Mouse (Mus musculus) kidney, embryonic 16.5 days (tissue): ENCODE data around the gene Mdga1. TPM values are rescaled to one million over a fixed set of nuclear protein-coding genes. Genes with fewer than 3 reads are reported as not detected.

Experiments
- ATAC-seq: fragments of 200-750 bp; cut with Nextera tagmentation; 2 replicates; pipeline ENCODE4 v1.8.0; 2017; ENCODE audit warnings: moderate TSS enrichment; ENCODE audit not compliant: low FRiP score, low TSS enrichment
- H3K27ac ChIP-seq: fragments of 300-500 bp; sonication (generic); 2 replicates; pipeline ENCODE4 v1.5.1; 2014; ENCODE audit warnings: low read length
- H3K27me3 ChIP-seq: fragments of 300-500 bp; sonication (generic); 2 replicates; pipeline ENCODE4 v1.6.1; 2014; ENCODE audit warnings: low read length, control low read depth, mixed read lengths; ENCODE audit not compliant: insufficient read depth
- H3K36me3 ChIP-seq: fragments of 300-500 bp; sonication (generic); 2 replicates; pipeline ENCODE4 v1.6.1; 2014; ENCODE audit warnings: low read length, control low read depth, mixed read lengths; ENCODE audit not compliant: insufficient read depth
- H3K4me1 ChIP-seq: fragments of 300-500 bp; sonication (generic); 2 replicates; pipeline ENCODE4 v1.6.1; 2014; ENCODE audit warnings: low read length, control low read depth, mixed read lengths; ENCODE audit not compliant: insufficient read depth
- H3K4me2 ChIP-seq: fragments of 300-500 bp; sonication (generic); replicated peaks from 2 replicates; pipeline ENCODE4 v1.6.1; 2014; ENCODE audit warnings: low read depth, low read length
- H3K4me3 ChIP-seq: fragments of 300-500 bp; sonication (generic); 2 replicates; pipeline ENCODE4 v1.5.1; 2014; ENCODE audit warnings: mild to moderate bottlenecking, low read length
- H3K9ac ChIP-seq: fragments of 300-500 bp; sonication (generic); replicated peaks from 2 replicates; pipeline ENCODE4 v1.6.1; 2014; ENCODE audit warnings: low read length
- H3K9me3 ChIP-seq: fragments of 300-500 bp; sonication (generic); 2 replicates; pipeline ENCODE4 v1.6.1; 2016; ENCODE audit warnings: low read length, control low read depth
- WGBS: fragments of 180-500 bp; shearing (Covaris S2); extraction: QIAGEN DNeasy Blood & Tissue Kit; methylation state at CpG from one replicate; pipeline ENCODE4 v1.1.7; 2014; 5-methylcytosine and 5-hydroxymethylcytosine counted together
- polyA plus RNA-seq: library from polyadenylated mRNA; unstranded; fragments of >200 nt; fragmentation: Nextera tagmentation; extraction: Ambion mirVana; gene quantifications from 2 replicates; pipeline ENCODE4 v1.2.1, GENCODE M21; 2015

Mdga1 gene
- polyA plus RNA-seq, 1 experiment from 2014 or later: 2.4 TPM

GRCm38 (mm10) chr17:29998566-29999295, 28.8 kb upstream of the Mdga1 start:
- 82% methylated on average over 24 of the region's 24 CpGs for WGBS
- no peak for ATAC-seq
- Histone ChIP-seq H3K27ac (no peak overlapping the region), H3K4me3 (no peak overlapping the region), H3K9me3 (no peaks in the 10 kb centered on the region), H3K4me2 (no peak overlapping the region), H3K27me3 (no peaks in the 10 kb centered on the region), H3K4me1 (peaks cover 5% of the 10 kb centered on the region), H3K9ac (no peak overlapping the region), H3K36me3 (no peaks in the 10 kb centered on the region)

GRCm38 (mm10) chr17:29997726-29998125, 27.8 kb upstream of the Mdga1 start:
- no peak for ATAC-seq
- Histone ChIP-seq H3K9me3 (no peaks in the 10 kb centered on the region), H3K4me1 (no peaks in the 10 kb centered on the region), H3K36me3 (no peaks in the 10 kb centered on the region), H3K4me2 (no peak overlapping the region), H3K4me3 (no peak overlapping the region), H3K9ac (no peak overlapping the region), H3K27ac (no peak overlapping the region), H3K27me3 (no peaks in the 10 kb centered on the region)
- 87% methylated on average over 7 of the region's 7 CpGs for WGBS

GRCm38 (mm10) chr17:29995986-29996385, 26.1 kb upstream of the Mdga1 start:
- Histone ChIP-seq H3K36me3 (no peaks in the 10 kb centered on the region), H3K27ac (no peak overlapping the region), H3K4me3 (no peak overlapping the region), H3K9ac (no peak overlapping the region), H3K27me3 (no peaks in the 10 kb centered on the region), H3K4me1 (no peaks in the 10 kb centered on the region), H3K9me3 (no peaks in the 10 kb centered on the region), H3K4me2 (no peak overlapping the region)
- ATAC-seq: no peak
- 89% methylated on average over 5 of the region's 5 CpGs for WGBS

DNA sequence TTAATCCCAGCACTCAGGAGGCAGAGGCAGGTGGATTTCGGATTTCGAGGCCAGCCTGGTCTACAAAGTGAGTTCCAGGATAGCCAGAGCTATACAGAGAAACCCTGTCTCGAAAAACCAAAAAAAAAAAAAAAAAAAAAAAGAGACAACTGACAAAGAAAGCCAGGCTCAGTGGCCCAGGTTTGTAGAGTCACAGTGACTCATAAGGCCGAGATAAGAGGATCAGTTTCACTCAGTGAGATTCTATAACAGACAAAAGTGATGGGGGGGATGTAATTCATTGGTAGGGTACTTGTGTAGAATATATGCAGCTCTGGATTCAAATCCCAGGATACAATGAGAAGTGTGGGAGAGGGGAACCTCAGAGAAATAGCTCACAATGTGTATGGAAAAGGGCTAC, 24.6 kb upstream of the Mdga1 start:
- Histone ChIP-seq H3K4me1 (no peaks in the 10 kb centered on the region), H3K4me3 (no peak overlapping the region), H3K27me3 (no peaks in the 10 kb centered on the region), H3K9ac (no peak overlapping the region), H3K4me2 (no peak overlapping the region), H3K9me3 (no peaks in the 10 kb centered on the region), H3K27ac (no peak overlapping the region), H3K36me3 (no peaks in the 10 kb centered on the region)
- no peak for ATAC-seq
- WGBS: 83% methylated on average over 4 of the region's 4 CpGs

DNA sequence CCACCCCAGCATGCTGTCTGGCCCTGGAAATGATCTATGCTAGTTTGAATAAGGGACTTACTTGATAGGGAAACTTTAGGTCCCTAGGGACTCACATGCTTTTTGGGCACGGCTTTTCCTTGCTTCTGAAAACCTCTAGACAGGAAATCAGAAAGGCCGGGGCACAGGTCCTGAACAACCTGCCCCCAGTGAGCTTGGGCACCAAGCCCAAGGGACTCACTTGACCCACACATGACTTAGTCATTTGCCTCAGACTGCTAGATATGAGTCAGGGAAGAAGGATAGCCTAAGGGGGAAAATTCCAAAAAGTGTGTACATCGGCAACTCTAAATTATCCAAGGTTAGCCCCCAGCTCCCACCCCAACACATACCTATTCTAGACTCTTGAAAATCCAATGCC, 24.1 kb upstream of the Mdga1 start:
- ATAC-seq: no peak

DNA sequence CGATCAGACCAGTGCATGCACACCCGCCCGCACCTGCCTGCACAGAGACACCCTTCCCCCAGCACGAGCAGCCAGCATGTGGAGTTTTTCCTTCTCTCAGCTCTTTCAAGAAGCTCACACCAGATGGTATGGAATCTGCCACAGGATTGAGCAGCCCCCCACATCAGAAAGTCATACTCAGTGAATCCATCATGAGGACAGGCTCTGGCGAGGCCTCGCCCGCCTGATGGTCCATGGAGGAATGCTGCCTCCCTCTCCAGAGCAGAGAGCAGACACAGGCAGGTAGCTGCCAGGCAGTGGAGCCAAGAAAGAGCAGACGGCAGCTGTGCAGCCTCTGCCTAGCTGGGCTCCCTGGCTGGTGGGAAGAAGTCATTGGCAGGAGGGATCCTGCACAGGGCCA, 23.6 kb upstream of the Mdga1 start:
- 73% methylated on average over 8 of the region's 8 CpGs for WGBS
- ATAC-seq: no peak
- H3K4me3 ChIP-seq: no peak overlapping the region
- H3K27me3 ChIP-seq: no peaks in the 10 kb centered on the region
- no peak overlapping the region for H3K9ac ChIP-seq
- H3K9me3 ChIP-seq: no peaks in the 10 kb centered on the region
- no peaks in the 10 kb centered on the region for H3K4me1 ChIP-seq
- H3K27ac ChIP-seq: no peak overlapping the region
- no peak overlapping the region for H3K4me2 ChIP-seq
- H3K36me3 ChIP-seq: no peaks in the 10 kb centered on the region

More for the DNA sequence above, 24.1 kb upstream of the Mdga1 start:
- WGBS: 68% methylated on average over 3 of the region's 3 CpGs
- Histone ChIP-seq H3K4me1 (no peaks in the 10 kb centered on the region), H3K4me3 (no peak overlapping the region), H3K4me2 (no peak overlapping the region), H3K27ac (no peak overlapping the region), H3K27me3 (no peaks in the 10 kb centered on the region), H3K9ac (no peak overlapping the region), H3K9me3 (no peaks in the 10 kb centered on the region), H3K36me3 (no peaks in the 10 kb centered on the region)

- no peak overlapping the region for H3K4me2 ChIP-seq
- H3K4me3 ChIP-seq: no peak overlapping the region
- no peaks in the 10 kb centered on the region for H3K36me3 ChIP-seq
- H3K9me3 ChIP-seq: no peaks in the 10 kb centered on the region
- no peak overlapping the region for H3K9ac ChIP-seq
- no peaks in the 10 kb centered on the region for H3K4me1 ChIP-seq
- no peaks in the 10 kb centered on the region for H3K27me3 ChIP-seq
- 75% methylated on average over 2 of the region's 2 CpGs for WGBS
- ATAC-seq: no peak
- no peak overlapping the region for H3K27ac ChIP-seq
These were observed 21.0 kb upstream of the Mdga1 start for GRCm38 (mm10) chr17:29990845-29991244.

DNA sequence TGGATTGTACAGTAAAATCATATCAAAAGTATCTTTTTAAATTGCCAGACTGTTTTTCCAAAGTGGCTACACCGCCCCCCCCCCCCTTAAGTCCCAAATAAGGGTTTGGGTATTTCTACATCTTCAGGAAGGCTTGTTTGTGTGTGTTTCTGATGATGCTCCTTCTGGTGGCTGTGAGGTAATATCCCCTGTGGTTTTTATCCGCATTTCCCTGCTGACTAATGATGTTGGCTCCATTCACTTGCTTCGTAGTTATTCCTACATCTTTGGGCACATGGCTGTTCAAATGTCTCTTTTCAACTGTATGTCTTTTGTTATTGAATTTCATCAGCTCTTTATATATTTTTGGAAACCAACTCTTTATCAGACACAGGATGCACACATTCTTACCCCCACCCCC, 20.2 kb upstream of the Mdga1 start:
- no peak overlapping the region for H3K4me2 ChIP-seq
- WGBS: 90% methylated on average over 3 of the region's 3 CpGs

DNA sequence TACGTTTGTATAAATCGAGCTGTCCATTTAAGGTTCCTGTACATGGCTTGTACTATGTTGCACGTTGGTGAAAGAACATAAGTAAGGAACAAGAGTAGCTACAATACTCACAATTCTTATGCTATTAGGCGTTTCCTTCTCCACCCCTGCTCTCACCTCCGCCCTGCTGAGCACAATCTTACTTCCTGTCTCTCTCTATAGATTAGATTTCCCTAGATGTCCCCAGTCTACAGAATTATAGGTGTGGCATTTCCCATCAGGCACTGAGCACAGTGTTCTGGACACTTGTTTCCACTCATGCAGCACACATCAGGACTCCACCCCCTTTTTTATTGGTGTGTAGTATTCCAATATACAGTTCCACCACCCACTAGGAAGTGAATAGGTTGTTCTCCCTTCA, 19.8 kb upstream of the Mdga1 start:
- no peak overlapping the region for H3K27ac ChIP-seq
- H3K27me3 ChIP-seq: no peaks in the 10 kb centered on the region
- no peak overlapping the region for H3K4me2 ChIP-seq
- no peaks in the 10 kb centered on the region for H3K4me1 ChIP-seq
- WGBS: 92% methylated on average over 5 of the region's 5 CpGs
- no peak overlapping the region for H3K9ac ChIP-seq
- ATAC-seq: no peak
- no peak overlapping the region for H3K4me3 ChIP-seq
- H3K9me3 ChIP-seq: no peaks in the 10 kb centered on the region
- H3K36me3 ChIP-seq: no peaks in the 10 kb centered on the region

More for the DNA sequence above, 20.2 kb upstream of the Mdga1 start:
- no peaks in the 10 kb centered on the region for H3K9me3 ChIP-seq
- H3K36me3 ChIP-seq: no peaks in the 10 kb centered on the region
- ATAC-seq: no peak
- H3K9ac ChIP-seq: no peak overlapping the region
- H3K27me3 ChIP-seq: no peaks in the 10 kb centered on the region
- H3K4me3 ChIP-seq: no peak overlapping the region
- H3K4me1 ChIP-seq: no peaks in the 10 kb centered on the region
- H3K27ac ChIP-seq: no peak overlapping the region

DNA sequence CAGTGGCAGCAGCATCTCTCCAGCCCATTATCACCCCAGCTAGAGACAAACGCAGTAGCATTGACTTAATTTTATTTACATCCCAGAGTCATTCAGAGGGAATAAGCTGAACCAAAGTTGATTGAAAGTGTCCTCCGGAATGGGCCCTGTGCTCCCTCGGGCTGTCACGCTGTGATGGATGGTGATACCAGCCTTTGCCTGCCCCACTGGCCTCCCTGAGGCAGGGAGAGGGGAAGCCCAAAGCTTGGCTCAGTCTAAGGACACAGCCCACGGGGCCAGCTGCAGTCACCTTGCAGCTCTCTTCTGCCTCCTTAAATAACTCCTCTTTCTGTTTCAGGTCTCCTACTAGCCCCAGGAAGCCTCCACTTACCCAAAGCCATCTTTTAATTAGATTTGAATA, 18.3 kb upstream of the Mdga1 start:
- Histone ChIP-seq H3K4me3 (no peak overlapping the region), H3K36me3 (no peaks in the 10 kb centered on the region), H3K4me1 (no peaks in the 10 kb centered on the region), H3K9ac (no peak overlapping the region), H3K27me3 (no peaks in the 10 kb centered on the region), H3K9me3 (no peaks in the 10 kb centered on the region), H3K4me2 (no peak overlapping the region), H3K27ac (no peak overlapping the region)
- 26% methylated on average over 5 of the region's 5 CpGs for WGBS
- no peak for ATAC-seq
